Mouse (Mus musculus) liver, embryonic 14.5 days (tissue): ENCODE results near the gene Tceal5.

ENCODE experiments used
- CTCF ChIP-seq: IDR thresholded peaks from 2 replicates; pipeline ENCODE4 v1.5.1; 2016; ENCODE audit warnings: antibody characterized with exemption, low read depth, control low read depth
- EP300 ChIP-seq: IDR thresholded peaks from 2 replicates; pipeline ENCODE4 v1.6.1; 2016; ENCODE audit warnings: antibody characterized with exemption, low read depth

DNA sequence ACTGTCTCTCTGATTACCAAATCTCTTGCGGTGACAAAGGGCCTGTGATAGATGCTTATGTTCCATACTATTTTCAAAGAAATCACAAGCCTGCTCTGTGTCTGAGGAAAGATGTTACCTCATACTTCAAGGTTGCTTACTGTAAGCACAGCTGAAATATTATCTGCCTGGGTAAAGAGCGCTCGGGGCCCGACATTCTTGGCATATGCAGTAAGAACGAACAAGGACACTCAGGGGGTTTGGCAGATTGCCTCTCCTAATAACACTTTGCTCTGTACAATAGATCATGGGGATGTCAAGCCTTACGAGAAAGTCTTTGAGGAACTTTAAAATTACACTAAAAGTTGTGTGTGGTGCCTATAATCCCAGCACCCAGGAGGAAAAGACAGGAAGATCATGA lies 45.1 kb upstream of the Tceal5 start:
- TF ChIP-seq CTCF (no peak), EP300 (no peak)
